Mouse (Mus musculus) ovary, postnatal 14 days (tissue): ENCODE results near the gene Elf2.
A peak's percentile ranks its signal among the peaks of the same experiment; 100 is the strongest.

Experiments used
- DNase-seq: peaks from one replicate; pipeline ENCODE4 v3.0.0; 2022; ENCODE audit warnings: low spot score

The Elf2 gene

DNA sequence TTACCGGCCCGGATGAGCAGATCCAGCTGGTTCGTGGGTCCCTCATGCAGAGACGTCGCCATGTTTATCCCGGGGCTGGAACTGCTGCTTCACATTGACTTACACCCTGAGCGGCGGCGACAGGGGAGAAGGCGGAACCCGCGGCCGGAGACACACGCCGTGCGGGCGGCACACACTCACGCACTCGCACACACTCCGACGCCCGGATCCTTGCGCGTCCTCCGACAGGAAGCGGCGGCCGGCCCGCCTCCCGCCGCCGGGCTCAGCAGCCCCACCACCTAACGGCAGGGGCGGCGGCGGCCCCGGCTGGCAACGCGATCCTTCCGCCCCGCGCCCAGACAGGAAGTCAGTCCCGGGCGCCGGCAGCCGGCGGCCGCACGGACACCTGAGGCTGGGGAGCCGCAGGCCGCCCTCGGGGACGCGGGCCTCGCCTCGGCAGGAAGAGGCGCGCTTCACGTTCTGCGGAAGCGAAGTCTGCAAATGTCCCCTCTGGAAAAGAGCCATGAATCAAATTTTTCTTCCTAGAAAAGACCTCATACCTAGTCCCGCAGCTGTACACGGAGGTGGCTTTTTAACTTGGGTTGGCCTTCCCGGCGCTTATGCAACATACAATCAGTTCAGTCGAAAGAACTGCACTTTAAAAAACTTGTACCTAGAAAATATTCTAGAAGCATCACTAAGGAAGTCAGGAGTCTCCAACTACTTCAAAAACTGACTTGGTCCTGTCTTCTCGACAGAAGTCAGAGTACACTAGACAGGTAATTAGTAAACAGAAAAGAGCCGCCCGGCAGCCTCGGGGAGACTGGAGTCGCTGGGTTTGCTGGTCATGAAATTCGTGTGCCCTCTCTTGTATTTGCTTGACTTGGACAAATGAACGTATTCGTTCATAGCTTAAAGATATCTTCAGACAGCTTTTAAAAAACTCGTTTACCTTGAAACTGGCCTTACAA lies 63.0 kb downstream of the Elf2 start:
- peak; percentile 76 for DNase-seq

DNA sequence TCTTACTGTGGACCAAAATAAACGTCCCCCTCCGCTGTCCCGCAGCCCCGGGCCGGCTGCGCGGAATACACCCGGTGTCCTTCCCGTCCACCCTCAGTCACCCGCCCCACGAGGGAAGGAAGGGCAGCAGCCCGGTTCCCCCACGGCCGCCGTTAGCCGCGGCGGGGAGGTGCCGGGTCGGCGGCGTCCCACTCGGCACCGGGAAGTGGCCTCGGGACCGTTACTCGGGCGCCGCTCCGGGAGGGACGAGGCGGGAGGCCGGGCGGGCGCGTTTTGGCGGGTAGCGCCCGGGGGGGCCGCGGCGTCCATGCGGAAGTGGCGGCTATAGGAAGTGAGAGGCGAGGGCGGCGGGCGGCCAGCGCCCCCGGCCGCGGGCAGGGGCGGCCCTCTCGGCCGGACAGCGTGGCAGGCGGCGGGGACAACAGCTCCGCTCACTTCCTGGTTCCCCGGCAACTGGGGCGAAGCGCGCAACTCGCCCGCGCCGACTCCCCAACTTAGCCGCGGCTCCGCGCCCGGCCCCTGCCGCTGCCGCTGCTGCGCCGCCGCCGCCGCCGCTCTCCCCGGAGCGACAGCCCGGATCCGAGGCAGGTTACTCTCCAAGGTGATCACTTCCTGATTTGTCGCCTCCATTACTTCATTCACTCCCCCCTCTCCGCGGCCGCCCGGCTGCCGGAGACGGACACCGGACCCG lies 63.9 kb downstream of the Elf2 start:
- peak; percentile 43 for DNase-seq

DNA sequence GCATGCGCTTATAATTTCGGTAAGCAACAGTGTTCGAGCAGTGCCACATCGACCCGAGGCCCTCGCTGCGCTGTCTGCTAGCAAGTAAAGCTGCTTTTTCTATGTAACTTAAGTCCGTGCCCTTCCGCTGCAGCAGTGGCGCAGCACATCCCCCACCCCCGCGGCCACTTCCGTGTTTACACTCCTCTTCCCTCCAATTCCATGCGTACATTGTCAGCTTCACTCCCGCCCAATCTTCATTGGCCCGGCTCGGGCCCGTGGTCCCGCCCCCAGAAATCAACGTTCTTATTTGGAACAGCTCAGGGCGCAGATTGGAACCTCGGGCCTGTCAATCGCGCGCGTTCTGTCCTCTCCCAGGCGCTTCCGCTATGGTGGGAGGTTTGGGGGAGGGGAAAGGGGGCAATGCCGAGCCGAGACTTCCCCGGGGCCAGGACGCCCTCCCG lies 64.5 kb downstream of the Elf2 start:
- DNase-seq: peak; percentile 94

DNA sequence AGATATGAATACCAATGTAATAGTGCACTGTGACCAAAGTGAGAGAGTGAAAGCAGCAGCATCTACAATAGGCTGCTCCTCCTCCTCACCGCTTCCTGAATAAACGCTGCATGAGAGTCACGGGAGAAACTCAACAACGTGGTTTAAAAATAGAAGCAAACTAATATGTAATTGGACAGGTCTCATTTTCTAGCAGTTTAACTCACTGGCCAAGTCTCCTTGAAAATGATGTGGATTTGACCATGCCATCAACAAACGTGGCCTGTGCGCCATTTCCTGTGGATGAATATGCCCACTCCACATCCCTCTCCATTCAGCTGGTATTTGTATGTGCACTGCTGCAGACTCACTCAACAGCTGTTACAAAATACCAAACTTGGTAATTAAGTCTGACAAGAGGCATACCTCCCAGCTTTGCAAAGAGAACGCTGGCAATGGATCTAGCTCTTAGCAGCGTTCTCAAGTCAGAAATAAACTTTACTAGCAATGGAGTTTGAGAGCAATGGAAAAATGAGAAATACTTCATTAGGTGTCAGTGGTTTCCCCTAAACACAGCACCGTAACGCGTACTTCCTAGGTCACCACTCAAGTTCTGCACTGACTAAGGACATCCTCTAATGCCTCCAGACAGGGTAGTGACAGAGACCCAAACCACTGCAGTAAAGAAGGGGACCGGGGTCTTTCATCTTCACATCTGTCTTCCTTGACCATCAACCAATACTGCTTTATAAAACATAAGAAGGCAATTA lies 70.2 kb downstream of the Elf2 start:
- DNase-seq: no peak

DNA sequence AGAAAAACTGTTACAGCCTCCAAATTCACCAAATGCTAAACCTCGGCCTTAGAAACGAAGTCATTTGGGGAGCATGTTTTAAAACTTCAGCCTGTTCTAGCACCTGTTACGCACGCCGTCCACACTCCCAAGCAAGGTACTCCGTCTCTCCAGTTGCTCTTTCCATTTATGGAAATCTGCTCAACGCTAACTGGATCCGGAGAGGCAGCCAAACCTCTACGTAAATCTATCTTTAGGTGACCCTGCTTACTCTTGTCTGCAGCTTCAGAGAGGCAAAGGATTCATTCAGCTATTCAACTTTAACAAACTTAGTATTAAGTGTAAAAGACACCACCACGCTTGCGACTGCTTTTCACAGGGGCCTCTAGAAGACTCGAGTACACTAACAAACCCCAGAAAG lies 72.0 kb downstream of the Elf2 start:
- no peak for DNase-seq

DNA sequence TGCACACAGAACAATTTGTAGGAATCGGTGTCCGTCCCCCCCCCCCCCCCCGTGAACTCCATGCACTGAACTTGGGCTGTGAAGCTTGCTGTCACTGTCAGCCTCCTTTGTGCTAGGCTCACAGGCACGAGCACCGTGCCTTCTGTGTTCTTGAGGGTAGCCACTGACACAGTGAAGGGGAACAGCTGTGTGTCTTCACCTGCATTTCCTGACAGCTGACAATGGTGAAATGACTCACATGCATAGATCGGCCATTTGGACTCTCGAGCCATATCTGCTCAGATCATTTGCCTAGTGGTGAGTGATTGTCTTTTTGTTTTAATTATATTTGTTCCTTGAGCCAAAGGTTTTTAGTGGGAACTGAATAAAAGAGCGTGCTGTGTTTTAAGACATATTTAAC lies 77.5 kb downstream of the Elf2 start:
- DNase-seq: no peak

DNA sequence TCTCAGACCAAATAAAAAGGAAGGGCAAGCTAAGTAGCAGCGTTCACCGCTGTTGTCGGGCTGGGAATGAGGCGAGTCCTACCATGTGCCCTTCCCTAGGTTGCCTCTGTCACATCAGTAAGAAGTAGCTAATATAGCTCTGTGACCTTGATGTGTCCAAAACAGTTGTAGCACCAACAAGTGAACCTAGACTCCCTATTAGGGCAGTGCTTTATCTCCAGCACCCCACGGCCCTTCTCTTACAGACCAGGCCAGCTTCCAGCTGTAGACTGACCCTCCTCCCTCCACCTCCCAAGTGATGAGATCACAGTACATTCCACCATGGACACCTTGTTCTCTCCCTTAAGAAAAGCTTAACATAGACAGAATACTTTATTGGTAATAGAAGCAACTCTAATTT lies 82.4 kb downstream of the Elf2 start:
- no peak for DNase-seq

DNA sequence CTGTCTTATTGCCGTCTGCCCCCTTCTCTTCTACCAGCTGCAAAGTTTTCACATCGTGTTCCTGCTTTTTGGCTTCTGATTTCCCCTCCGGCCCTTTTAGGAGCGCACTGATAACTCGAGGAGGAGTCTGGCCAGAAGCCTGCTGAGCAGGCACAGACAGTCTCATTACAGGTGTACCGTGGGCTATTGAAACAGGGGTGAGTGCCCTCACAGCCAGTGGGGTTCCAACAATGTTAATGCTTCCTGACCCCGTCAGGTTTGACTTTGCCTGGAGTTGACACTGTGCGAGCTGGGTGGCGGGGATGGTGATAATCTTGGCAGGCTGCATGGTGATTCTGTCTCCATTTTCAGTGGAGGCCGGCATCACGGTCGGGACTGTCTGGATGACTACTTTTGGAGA lies 84.0 kb downstream of the Elf2 start:
- DNase-seq: no peak

DNA sequence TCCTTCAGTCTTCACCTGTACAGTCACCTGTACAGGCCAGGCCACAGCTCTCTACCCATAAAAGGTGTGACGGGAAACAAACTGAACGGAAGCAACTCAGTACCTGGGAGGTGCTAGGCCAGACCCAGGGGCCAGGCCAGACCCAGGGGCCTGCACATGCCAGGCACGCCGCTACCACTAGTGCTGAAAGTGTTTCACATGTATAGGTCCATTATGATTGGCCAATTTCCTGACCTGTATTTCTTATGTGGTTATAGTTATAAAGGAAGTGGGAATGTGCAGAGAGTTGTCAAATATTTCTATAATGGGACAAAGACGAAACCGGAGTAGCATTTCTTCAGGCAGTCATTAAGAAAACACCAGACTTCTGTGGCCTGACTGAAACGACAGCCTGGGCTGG lies 85.7 kb downstream of the Elf2 start:
- no peak for DNase-seq

DNA sequence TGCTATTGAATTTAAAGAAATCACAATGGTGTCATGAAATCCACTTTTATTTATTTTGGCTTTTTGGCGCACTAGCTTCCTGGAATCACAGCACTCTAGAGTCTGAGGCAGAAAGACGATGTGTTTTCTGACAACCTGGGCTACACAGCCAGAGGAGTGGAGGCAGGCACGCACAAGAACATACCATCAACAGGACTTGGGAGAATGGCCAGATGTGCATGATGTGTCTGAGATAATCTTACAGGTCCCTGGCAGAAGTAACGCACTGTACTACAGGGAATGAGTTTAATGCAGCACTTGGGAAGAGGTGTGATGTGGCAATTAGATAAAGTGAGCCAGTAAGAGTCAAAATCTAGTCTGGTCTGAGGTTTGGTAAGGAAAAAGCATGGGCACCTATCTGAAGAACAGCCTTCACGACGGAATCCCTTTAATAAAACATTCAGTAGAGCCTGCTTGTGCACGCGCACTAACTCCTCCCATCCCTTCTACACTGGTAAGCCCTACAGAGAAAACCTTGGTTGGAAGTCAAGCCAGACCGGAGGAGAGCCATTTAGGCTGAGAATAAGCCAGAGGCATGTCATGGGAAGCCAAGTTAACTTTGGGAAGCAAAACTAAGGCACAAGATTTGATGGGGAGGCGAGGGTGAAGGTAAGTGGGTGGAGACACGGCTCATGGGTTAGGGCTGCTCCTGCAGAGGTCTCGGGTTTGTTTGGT lies 87.6 kb downstream of the Elf2 start:
- DNase-seq: no peak

DNA sequence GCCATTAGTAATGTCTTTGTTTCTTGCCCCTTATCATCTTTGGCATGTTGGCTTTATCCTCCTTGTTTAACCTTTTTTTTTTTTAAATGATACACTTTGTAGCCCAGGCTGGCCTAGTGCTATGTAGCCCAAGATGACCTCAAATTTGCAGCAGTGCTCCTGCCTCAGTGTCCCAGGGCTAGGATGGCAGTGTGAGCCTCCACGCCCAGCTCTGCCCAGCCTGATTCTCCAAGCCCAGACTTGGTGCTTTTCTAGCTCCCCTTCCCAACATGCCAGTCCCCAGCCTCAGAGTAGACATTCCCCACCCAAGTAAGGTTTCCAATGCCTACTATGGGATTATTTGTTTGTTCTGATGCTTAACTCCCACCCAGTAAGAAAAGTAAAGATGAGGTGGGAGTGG lies 88.2 kb downstream of the Elf2 start:
- DNase-seq: no peak

DNA sequence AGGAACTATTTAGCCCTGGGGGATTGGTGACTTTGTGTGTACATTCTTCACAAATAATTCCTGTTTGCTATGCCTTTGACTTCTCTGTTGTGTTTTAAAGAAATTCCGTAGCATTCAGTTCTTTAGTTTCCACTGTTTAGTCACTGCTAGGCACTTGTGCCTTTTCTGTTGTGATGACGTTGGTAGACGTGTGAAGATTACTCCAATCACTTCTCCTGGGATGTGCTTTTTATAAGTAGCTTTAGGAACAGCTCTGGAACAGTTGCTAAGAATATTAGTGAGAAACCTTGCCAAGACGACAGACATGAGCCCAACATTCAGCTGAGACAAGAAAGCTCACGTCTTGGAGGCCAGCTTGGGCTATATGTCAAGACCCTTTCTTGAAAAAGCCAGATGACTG lies 89.4 kb downstream of the Elf2 start:
- no peak for DNase-seq

DNA sequence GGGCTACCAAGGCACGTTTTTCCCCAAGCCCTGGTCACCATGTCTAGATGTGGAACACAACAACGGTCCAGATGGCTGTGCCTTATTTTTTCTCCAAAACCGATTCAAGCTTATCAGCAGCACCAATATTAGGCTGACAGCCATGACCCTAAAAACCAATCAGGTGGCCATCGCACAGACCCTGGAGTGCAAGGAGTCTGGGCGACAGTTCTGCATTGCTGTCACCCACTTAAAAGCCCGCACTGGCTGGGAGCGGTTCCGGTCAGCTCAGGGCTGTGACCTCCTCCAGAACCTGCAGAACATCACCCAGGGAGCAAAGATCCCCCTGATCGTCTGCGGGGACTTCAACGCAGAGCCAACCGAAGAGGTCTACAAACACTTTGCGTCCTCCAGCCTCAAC lies 90.6 kb downstream of the Elf2 start:
- no peak for DNase-seq

DNA sequence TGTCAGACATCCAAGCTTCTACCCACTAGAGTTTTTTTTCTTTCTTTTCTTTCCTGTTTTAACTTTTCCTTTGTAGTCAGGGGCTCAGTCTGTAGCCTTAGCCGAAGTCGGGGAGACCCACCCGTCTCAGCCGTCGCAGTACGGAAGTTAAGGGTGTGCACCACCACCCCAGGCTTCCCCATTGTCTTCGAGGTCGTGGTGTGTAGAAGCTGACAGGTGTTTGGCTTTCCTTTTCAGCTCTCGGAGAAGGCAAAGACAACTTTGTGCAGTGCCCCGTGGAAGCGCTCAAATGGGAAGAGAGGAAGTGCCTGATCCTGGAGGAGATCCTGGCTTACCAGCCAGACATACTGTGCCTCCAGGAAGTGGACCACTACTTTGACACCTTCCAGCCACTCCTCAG lies 91.0 kb downstream of the Elf2 start:
- DNase-seq: no peak

DNA sequence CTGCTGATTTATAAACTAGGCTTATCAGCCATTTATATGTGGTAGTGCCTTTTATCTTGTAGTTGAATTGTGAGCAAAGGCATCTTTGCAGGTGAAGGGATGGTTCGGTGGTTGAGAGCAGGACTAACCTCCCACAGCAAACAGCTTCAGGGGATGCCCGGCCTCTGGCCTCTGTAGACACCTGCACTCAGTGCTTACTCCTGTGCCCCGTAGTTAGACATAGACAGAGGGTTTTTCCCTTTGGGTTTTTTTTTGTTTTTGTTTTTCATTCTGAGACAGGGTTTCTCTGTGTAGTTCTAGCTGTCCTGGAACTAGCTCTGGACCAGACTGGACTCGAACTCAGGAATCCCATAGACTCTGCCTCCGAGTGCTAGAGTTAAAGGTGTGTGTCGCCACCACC lies 91.9 kb downstream of the Elf2 start:
- no peak for DNase-seq

DNA sequence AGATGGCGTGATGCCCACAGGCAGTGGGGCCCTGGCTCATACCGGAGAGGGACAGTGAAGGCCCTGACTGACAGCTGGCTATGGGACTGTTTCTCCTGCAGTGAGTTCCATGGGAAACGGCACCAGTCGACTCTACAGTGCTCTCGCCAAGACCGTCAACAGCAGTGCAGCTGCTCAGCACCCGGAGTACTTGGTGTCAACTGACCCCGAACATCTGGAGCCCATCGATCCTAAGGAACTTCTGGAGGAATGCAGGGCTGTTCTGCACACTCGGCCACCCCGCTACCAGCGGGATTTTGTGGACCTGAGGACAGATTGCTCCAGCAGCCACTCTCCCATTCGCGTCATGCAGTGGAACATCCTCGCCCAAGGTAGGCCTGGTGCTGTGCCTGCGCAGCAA lies 92.8 kb downstream of the Elf2 start:
- DNase-seq: no peak

DNA sequence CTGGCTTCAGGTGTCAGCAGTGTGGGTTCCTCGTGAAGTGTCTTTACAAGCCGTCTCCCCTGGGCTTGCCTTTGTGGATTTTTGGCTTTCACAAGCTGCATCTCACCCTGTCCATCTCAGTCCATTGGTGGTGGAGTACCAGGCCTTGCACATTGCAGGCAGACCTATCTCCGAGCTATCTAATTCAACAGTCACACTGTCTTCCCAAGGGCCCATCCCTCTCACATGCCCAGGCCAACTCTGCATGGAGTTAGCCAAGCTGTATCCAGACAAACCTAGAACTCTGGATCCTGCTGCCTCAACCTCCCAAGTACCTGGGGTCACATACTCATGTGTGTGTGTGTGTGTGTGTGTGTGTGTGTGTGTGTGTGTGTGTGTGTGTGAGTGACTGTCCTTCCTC lies 100.9 kb downstream of the Elf2 start:
- DNase-seq: no peak

DNA sequence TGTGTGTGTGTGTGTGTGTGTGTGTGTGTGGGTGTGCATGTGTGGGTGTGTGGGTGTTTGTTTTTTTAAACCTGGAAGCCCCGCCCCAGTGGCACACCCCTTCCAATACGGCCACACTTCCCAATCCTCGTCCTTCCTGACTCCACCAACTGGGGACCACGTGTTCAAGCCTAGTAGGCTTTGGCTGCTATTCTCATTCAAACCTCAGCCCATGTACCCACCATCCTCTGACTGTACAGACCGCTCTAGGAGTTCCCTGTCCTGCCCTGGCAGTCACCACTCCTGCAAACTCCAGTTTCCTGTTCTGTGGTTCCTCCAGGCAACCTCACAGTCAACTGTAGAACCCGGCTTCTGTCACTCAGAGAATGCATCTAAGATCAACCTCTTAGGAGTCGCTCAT lies 101.9 kb downstream of the Elf2 start:
- DNase-seq: no peak

DNA sequence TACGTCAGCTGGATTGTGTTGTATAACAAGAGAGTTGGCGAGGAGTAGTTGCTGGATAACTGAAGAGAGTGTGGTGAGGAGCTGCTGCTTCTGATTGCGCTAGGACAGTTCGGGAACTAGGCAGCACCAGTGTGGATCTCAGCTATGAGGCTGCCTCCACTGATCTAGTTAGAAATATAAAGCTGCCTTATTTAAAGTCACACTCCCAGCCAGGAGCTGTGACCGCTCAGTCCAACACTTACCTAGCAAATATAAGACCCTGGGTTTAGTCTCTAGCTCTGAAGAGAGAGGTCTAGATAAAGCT lies 105.8 kb downstream of the Elf2 start:
- DNase-seq: no peak

DNA sequence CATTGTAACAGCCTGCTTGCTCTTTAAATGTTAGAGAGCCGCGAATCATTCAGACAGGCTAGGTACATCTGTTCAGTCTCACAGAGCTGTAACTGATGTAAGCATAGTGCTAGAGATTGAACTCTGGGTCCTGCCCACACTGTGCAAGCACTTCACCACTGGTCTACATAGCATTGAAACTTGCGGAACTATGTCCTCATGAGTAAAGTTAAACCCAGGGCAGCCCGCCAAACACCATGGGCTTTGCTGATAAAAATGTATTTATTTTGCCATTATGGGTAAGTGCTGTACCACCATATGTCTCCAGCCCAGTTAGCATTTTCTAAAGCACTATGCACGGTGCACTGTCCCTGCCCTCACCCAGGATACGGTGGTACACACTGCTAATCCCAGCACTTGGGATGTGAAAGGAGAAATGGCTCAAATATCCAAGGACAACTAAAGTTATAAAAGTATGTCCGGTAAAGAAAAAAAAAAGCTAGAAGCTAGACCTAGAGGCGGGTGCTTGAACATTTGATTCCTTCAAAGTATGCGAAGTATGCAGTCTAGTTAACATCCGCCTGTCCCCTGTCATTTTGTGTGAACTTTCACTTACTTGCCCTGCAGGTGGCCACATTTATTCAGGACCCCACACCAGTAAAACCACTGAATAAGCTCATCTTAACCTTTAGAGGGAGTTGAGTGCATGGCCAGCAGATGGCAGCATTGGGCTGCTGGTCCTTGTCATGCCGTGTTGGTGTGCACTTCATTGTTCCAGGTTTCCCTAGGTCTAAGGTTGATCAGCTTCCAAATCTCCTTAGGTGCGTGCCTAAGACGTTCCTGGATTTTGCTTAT lies 106.3 kb downstream of the Elf2 start:
- DNase-seq: peak; percentile 81

DNA sequence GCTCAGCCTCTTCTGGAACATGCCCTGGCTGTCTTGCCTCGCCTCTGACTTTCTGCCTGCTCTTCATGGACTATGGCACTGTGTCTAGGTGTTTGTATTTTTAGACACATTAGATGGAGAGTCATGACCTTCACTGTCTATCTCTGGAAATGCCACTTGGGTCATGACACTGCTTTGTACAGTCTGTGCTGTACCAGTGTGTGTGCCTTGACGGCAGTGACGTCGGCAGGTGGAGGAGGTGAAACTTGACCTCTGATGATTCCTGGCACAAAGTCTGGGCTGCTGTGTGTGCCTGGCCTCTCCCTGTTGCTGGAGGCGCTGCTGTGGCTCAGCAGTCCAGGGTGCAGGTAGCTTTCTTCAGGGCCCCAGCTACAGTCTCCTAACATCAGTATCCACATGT lies 107.0 kb downstream of the Elf2 start:
- no peak for DNase-seq
